Mouse (Mus musculus) neural tube, embryonic 14.5 days (tissue): ENCODE data around the gene Egfl8. TPM values are rescaled to one million over a fixed set of nuclear protein-coding genes. Genes with fewer than 3 reads are reported as not detected.

Experiments
- ATAC-seq: fragments of 200-750 bp; cut with Nextera tagmentation; 2 replicates; pipeline ENCODE4 v1.8.0; 2017; ENCODE audit warnings: low read depth, mild to moderate bottlenecking, moderate TSS enrichment, moderate library complexity
- H3K27ac ChIP-seq: fragments of 300-500 bp; sonication (generic); 2 replicates; pipeline ENCODE4 v1.5.1; 2014; ENCODE audit warnings: low read depth, mild to moderate bottlenecking, control low read depth, low read length, moderate library complexity, mixed read lengths
- H3K27me3 ChIP-seq: fragments of 300-500 bp; sonication (generic); 2 replicates; pipeline ENCODE4 v1.6.1; 2014; ENCODE audit warnings: low read length; ENCODE audit not compliant: control insufficient read depth, insufficient read depth
- H3K36me3 ChIP-seq: fragments of 300-500 bp; sonication (generic); 2 replicates; pipeline ENCODE4 v1.6.1; 2014; ENCODE audit warnings: low read length, mixed read lengths; ENCODE audit not compliant: control insufficient read depth, insufficient read depth
- H3K4me1 ChIP-seq: fragments of 300-500 bp; sonication (generic); 2 replicates; pipeline ENCODE4 v1.6.1; 2014; ENCODE audit warnings: low read length; ENCODE audit not compliant: control insufficient read depth, insufficient read depth
- H3K4me2 ChIP-seq: fragments of 300-500 bp; sonication (generic); 2 replicates; pipeline ENCODE4 v1.6.1; 2014; ENCODE audit warnings: mild to moderate bottlenecking, low read depth, low read length, control low read depth
- H3K4me3 ChIP-seq: fragments of 300-500 bp; sonication (generic); 2 replicates; pipeline ENCODE4 v1.5.1; 2014; ENCODE audit warnings: low read depth, low read length, control low read depth, mixed read lengths
- H3K9ac ChIP-seq: fragments of 300-500 bp; sonication (generic); replicated peaks from 2 replicates; pipeline ENCODE4 v1.6.1; 2014; ENCODE audit warnings: low read depth, mild to moderate bottlenecking, control low read depth, low read length, mixed read lengths
- H3K9me3 ChIP-seq: fragments of 300-500 bp; sonication (generic); 2 replicates; pipeline ENCODE4 v1.6.1; 2016; ENCODE audit warnings: low read length; ENCODE audit not compliant: control insufficient read depth
- WGBS: fragments of 180-500 bp; shearing (Covaris S2); extraction: QIAGEN DNeasy Blood & Tissue Kit; methylation state at CpG from one replicate; pipeline ENCODE4 v1.1.7; 2014; 5-methylcytosine and 5-hydroxymethylcytosine counted together
- polyA plus RNA-seq: library from polyadenylated mRNA; unstranded; fragments of >200 nt; fragmentation: Nextera tagmentation; extraction: Ambion mirVana; gene quantifications from 2 replicates; pipeline ENCODE4 v1.2.1, GENCODE M21; 2014

Gene Egfl8
- polyA plus RNA-seq, 1 experiment from 2014 or later, result 6.0 TPM

- Histone ChIP-seq H3K4me2 (no peak overlapping the region), H3K36me3 (no peaks in the 10 kb centered on the region), H3K4me1 (peaks cover 11% of the 10 kb centered on the region), H3K27ac (no peak overlapping the region), H3K9me3 (no peaks in the 10 kb centered on the region), H3K27me3 (peaks cover 3% of the 10 kb centered on the region), H3K4me3 (no peak overlapping the region), H3K9ac (no peak overlapping the region)
- no peak for ATAC-seq
- WGBS, result 71% methylated on average over 2 of the region's 2 CpGs
Observed at GRCm38 (mm10) chr17:34635671-34636070, 19.9 kb upstream of the Egfl8 start.

GRCm38 (mm10) chr17:34632261-34632691, 16.5 kb upstream of the Egfl8 start:
- Histone ChIP-seq H3K4me2 (peak overlapping the region; percentile 86), H3K27ac (no peak overlapping the region), H3K4me1 (peaks cover 35% of the 10 kb centered on the region), H3K27me3 (peaks cover 8% of the 10 kb centered on the region), H3K9me3 (no peaks in the 10 kb centered on the region), H3K36me3 (no peaks in the 10 kb centered on the region), H3K4me3 (peak overlapping the region; percentile 65), H3K9ac (peak overlapping the region; percentile 35)
- WGBS, result 2% methylated on average over 24 of the region's 26 CpGs
- no peak for ATAC-seq

- H3K27me3 ChIP-seq, result peaks cover 8% of the 10 kb centered on the region
- no peak overlapping the region for H3K27ac ChIP-seq
- H3K36me3 ChIP-seq, result no peaks in the 10 kb centered on the region
- peak overlapping the region; percentile 86 for H3K4me2 ChIP-seq
- H3K9me3 ChIP-seq, result no peaks in the 10 kb centered on the region
- no peak for ATAC-seq
- peaks cover 35% of the 10 kb centered on the region for H3K4me1 ChIP-seq
- WGBS, result 3% methylated on average over 12 of the region's 12 CpGs
- peak overlapping the region; percentile 65 for H3K4me3 ChIP-seq
- H3K9ac ChIP-seq, result peak overlapping the region; percentile 35
Observed at GRCm38 (mm10) chr17:34631647-34632046, 15.9 kb upstream of the Egfl8 start.

- Histone ChIP-seq H3K27me3 (peaks cover 8% of the 10 kb centered on the region), H3K27ac (no peak overlapping the region), H3K9me3 (no peaks in the 10 kb centered on the region), H3K4me1 (peaks cover 41% of the 10 kb centered on the region), H3K4me3 (peak overlapping the region; percentile 65), H3K9ac (peak overlapping the region; percentile 50), H3K36me3 (no peaks in the 10 kb centered on the region), H3K4me2 (peak overlapping the region; percentile 86)
- ATAC-seq, result no peak
- WGBS, result 4% methylated on average over 34 of the region's 48 CpGs
Observed at GRCm38 (mm10) chr17:34630761-34631301, 15.1 kb upstream of the Egfl8 start.

GRCm38 (mm10) chr17:34629796-34630603, 14.2 kb upstream of the Egfl8 start:
- H3K4me3 ChIP-seq, result peak overlapping the region; percentile 65
- ATAC-seq, result no peak
- WGBS, result 18% methylated on average over 12 of the region's 12 CpGs
- H3K9ac ChIP-seq, result peak overlapping the region; percentile 50
- no peaks in the 10 kb centered on the region for H3K36me3 ChIP-seq
- H3K27ac ChIP-seq, result no peak overlapping the region
- peaks cover 41% of the 10 kb centered on the region for H3K4me1 ChIP-seq
- H3K27me3 ChIP-seq, result peaks cover 8% of the 10 kb centered on the region
- H3K9me3 ChIP-seq, result no peaks in the 10 kb centered on the region
- peak overlapping the region; percentile 86 for H3K4me2 ChIP-seq

GRCm38 (mm10) chr17:34629221-34629751, 13.5 kb upstream of the Egfl8 start, which contains the start of gene Prrt1:
TSS of gene Prrt1 (plus strand) at chr17:34629533.
- Histone ChIP-seq H3K4me2 (peak within 1 kb of the TSS; percentile 86), H3K27me3 (peaks cover 8% of the 10 kb centered on the region), H3K4me3 (peak within 1 kb of the TSS; percentile 65), H3K27ac (no peak within 1 kb of the TSS; the same call in 1 of the 2 replicates), H3K4me1 (peaks cover 41% of the 10 kb centered on the region), H3K36me3 (no peaks in the 10 kb centered on the region), H3K9me3 (no peaks in the 10 kb centered on the region), H3K9ac (peak within 1 kb of the TSS; percentile 50)
- 1% methylated on average over 16 of the region's 16 CpGs for WGBS
- no peak for ATAC-seq

GRCm38 (mm10) chr17:34628644-34628967, 12.8 kb upstream of the Egfl8 start:
- Histone ChIP-seq H3K9ac (no peak overlapping the region), H3K4me3 (peak overlapping the region; percentile 65), H3K9me3 (no peaks in the 10 kb centered on the region), H3K27me3 (peaks cover 8% of the 10 kb centered on the region), H3K36me3 (no peaks in the 10 kb centered on the region), H3K4me2 (peak overlapping the region; percentile 86), H3K4me1 (peaks cover 41% of the 10 kb centered on the region), H3K27ac (no peak overlapping the region; the same call in 1 of the 2 replicates)
- 25% methylated on average over 5 of the region's 5 CpGs for WGBS
- no peak for ATAC-seq

- Histone ChIP-seq H3K4me3 (peak within 1 kb of the TSS; percentile 65), H3K27me3 (peaks cover 8% of the 10 kb centered on the region), H3K4me2 (peak within 1 kb of the TSS; percentile 86), H3K9ac (peak within 1 kb of the TSS; percentile 56), H3K9me3 (no peaks in the 10 kb centered on the region), H3K36me3 (no peaks in the 10 kb centered on the region), H3K27ac (peak within 1 kb of the TSS; percentile 91), H3K4me1 (peaks cover 41% of the 10 kb centered on the region)
- ATAC-seq, result no peak; the same call in 1 of the 2 replicates
- WGBS, result 5% methylated on average over 29 of the region's 29 CpGs
Observed at GRCm38 (mm10) chr17:34627943-34628643, 12.3 kb upstream of the Egfl8 start, which contains the start of gene Ppt2. TSS of gene Ppt2 (minus strand) at chr17:34628510.
